Mouse (Mus musculus) layer of hippocampus, adult 9-11 months (tissue): ENCODE results near the gene Tnn.

ENCODE experiments used
- DNase-seq: peaks from one replicate; pipeline ENCODE4 v3.0.0; 2022

Gene Tnn

DNA sequence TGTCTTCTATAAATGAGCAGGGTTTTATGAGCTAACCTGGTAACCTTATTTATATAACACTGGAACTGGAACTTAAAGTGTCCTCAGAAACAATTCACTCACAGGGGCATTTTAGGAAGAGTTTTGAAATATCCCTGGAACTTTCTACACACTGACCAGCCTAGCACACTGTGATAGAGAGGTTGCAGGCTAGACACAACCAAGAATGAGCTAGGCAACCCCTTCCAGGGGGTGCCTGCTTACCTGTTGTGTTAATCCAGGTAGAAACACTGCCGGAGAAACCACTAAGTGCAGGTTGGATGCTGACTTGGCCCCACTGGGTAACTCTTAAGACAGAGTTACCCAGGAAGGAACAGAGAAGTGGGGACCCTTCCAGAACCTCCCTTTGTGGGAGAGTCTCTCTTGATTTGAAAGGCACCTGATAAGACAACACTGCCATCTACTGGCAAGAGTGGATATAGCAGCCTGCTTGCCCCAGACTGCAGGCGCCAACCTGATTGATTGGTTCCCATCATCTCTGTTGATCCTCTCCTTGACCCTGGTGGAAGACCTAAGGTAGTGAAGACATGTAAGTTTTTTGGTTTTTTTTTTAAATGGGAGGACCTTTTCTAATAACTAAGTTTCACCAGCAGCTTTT, 72.5 kb downstream of the Tnn start:
- DNase-seq = peak; percentile 44

DNA sequence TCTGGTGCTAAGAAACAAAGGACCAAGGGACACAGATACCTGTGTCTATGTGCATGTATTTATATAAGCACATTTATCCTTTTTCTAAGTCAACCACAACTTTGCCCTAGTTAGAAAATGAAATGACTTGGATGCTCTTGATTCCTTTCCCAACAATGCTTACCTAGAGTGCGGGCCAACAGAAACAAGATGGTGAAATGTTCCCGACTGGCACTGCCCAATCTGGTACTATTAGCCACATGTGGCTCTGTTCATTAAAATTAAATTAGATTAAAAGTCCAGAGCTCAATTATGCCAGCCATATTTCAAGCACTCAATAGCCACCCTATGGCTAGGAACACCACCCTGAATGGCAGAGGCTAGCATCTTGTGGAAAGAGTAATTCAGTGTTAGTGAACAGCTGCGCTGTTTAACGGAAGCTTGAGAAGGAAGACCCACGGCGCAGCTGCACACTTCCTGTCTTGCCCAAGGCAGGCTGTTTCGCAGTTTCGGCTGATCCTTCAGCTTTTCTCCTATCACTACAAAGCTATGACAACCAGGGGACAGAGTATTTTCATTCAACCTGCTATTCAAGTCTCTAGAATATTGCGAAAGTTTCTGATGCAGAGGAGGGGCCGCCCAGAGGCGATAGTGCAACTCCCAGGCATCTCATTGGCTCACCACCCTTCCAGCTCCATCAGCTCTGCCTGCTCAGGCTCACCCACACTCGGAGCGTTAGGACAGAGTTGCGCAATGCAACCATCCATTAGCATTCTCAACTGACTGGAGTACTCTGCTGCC, 74.3 kb downstream of the Tnn start:
- DNase-seq = no peak

DNA sequence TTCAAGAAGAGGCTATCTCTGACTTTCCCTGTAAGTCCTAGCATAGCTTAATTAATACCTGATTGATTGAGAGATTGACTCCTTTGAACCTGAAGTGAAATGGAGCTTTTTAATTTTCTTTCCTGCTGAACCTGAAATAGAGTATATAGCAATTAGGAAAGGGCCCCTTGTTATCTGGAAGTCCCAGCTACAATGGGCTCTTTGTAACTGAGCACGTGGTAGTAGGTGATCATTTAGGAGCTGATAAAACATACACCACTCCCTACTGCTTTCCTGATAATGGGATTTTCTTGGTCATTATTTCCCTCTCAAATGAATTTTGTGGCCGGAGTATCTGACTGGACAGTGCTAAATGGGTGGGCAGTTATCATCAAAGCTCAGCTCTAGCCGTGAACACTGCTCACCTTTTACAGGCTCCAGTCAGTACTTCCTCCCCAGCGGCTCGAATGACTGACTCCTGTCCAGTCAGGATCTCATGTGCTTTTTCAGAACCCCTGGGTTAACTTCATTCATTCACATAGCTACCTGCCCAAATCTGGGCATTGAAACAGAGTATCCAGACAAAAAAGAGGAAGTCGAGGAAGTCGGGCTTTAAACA, 88.7 kb downstream of the Tnn start:
- no peak for DNase-seq

DNA sequence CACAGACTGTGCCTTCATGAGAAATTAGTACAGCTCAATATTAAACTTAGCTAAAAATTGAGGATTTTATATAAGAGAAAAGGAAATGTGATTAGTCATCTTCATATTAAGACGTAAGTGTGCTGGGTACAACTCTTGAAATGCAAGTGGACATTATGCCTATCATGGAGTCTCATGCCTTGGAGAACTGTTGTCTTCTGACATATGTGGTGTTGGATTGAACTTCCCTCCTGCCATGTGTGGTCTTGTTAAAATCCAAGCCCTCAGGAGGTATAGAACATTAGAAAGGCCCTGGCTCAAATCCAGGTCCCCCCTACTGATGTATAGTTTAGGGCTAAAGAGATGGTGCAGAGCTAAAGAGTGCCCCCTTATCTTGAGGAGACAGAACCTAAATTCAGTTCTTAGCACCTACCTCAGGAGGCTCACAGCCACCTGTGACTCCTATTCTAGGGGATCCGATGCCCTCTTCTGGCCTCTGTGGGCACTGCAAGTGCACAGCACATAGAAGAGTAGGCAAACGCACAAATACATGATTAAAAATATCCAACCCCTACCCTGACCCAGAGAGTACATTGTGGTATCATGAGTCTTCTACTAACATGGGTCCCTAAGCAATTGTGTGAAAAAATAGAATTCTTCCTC, 91.5 kb downstream of the Tnn start:
- DNase-seq = no peak

DNA sequence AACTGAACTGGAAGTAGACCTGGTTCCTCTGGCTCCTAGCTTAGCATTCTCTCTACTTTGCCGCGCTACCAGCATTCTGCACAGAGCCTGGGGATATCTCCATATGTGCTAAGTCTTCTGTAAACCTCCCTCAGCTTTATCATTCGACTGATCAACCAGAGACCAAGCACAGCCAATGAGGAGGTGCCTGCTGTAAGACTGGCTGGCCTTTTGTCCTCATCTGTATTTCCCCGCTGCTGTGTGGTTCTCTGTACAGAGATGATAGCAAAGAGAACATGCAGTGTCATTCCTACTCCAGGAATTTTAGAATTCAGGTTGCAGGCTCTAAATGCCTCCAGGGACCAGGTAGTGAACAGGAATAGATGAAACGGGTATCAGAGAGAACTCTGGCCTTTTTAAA, 92.1 kb downstream of the Tnn start:
- no peak for DNase-seq

DNA sequence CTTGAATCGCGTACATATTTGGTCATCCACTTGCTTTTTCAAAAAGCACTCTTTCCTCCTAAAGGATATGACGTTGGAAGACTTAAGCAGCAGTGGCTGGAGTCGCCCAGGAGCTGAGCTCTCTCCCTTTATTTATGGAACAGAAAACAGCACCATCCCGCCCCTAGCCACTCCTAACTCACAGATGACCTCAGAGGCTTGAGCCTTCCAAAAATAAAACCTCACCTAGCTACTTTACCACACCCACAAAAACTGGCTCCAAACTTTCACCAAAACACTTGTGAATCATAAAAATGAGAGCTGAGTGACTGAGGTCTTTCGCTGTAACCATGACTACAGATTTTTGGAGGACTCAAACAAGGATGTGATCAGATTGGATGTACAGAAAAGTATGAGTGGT, 92.8 kb downstream of the Tnn start:
- no peak for DNase-seq

DNA sequence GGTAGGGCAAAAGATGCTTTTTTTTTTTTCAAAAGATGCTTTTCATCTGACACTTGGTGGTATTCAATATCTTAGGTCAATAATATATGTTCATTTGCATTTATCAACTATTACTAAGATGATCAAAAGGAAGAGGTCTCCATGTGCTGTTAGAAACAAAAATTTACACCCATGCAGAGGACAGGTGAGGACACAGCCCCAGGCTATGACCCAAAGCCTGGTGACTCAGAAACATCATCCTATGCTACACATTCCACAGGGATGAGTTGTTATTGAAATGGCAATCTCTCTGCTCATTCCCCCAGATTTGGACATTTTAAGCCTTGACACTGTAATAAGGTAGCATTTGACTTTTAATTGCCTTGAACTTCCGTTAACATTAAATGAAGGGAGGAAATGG, 93.5 kb downstream of the Tnn start:
- DNase-seq = no peak

DNA sequence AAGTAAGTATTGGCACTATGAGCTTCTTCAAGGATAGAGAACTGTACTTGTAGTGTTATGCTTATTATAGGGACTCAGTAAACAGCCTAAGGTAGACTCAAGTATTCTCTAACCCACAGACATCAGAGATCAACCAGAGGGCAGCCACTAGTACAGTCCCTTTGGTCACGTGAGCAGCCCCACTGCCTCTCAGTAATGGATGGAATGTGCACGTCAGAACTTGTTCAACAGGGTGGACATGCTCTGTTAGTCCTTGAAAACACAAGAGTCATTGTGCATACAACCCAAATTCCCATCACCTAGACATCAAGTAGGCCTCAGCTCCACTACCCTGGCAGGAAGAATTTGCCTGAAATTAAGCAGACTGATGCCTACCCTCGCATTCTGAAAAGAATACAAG, 95.7 kb downstream of the Tnn start:
- DNase-seq = no peak

DNA sequence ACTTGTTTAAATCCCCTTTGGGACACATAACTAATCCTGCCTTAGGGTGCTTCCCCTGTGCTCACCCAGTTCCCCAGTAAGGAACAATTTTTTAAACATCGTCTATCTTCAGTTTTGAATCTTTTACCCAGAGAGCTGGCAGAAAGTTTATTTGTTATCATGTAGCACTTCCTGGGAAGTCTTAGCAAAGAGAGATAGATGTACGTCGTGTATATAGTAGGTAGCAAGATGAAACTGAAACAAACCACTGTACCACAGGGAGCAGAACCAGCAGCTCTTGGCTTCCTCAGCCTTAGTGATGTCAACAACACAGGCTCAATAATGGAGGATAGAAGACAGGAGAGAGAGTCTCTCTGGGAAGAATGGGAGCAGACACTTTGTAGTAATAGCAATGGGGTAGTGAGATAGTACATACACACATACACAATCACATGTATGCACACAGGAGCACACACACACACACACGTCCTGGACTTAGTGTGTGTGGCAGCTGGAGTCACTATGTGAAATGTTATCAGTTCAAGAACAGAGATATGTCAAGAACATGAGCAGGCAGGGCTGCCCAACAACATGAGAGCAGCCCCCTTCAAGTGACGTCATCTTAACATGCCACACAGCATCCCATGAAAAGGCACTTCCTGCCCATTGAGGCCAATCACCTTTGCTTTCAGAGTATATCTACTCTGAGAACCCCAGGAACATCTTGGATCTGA, 98.9 kb downstream of the Tnn start:
- DNase-seq = no peak

DNA sequence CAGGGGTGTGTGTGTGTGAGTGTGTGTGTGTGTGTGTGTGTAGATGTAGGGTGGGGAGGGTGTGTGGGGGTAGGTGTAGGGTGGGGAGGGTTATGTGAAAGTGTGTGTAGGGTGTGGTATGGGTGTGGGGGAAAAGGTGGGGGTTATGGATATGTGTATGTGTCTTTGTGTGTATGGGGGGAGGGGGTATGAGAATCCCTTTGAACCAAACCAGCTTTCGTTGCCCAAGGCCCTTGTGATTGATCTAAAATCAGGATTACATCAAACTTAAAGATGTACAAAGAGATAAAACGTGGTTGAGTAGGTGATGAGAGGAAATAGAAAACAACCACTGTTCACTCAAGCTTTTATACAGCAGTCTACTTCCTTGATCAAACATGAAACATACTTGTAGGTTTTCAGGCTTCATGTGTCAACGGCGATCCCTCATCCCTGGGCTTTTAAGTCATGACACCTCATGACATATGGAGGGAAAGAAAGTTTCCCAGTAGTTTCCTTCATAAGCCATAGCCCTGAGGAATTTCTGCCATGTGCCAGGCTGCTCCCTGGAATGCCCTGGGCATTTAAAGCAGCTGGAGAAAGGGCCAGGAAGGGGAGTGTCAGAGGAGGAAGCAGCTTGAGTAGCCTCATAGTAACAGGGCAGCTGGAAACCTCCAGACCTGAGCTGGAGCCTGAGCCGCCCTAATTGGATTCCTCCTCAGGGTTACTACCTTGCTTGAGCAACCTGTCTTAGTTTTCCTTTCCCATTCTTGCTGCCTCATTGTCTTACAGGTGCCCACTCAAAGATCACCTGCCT, 99.7 kb downstream of the Tnn start:
- DNase-seq = no peak

DNA sequence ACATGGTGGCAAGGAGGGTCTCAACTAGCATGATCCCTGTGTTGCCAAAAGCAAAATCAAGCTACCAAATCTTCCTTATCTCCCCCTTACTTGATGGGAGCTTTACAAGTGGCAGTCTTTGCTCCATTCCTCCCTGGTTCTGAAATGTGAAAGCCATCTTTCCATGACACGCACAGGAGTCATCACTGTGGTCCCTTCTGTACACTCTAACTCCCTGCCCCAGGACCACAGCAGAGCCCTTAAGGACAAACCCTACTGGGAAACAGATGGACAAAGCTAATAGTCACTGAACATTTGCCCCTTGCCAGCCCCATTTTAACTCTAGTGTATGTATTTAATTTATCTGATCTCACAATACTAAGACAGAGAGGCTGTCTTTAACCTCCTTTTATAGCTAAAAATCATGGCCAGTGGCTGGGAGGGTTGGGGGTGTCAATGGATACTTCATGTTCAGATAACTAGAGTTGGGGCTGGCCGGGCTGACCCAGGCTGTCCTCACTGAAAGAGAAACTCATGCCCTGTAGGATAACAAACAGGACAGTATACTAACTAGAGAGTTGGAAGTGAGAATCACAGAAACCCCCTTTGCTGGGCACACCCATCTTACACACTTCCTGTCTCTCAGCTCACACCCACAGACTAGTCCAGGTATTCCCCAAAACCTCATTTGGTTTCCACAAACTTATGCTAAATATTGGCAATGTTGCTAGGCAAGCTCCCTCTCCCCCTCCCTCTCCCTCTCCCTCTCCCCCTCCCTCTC, 100.6 kb downstream of the Tnn start:
- no peak for DNase-seq

DNA sequence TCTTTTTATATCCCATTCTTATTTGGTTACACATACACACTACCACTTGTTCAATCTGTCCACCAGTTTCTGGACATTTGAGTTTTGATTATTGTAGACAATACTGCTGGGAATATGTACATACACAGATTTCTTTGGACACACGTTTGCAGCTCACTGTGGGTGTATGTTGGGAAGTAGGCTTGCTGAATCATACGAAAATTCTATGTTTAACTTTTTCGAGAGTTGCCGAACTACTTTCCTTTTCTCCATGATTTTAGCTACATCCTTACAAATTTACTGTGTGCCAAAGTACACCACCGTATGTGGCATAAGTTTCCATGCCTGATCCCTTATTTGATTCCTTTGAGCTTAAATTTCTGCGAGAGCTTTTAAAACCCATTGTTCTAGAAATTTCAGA, 102.5 kb downstream of the Tnn start:
- no peak for DNase-seq

DNA sequence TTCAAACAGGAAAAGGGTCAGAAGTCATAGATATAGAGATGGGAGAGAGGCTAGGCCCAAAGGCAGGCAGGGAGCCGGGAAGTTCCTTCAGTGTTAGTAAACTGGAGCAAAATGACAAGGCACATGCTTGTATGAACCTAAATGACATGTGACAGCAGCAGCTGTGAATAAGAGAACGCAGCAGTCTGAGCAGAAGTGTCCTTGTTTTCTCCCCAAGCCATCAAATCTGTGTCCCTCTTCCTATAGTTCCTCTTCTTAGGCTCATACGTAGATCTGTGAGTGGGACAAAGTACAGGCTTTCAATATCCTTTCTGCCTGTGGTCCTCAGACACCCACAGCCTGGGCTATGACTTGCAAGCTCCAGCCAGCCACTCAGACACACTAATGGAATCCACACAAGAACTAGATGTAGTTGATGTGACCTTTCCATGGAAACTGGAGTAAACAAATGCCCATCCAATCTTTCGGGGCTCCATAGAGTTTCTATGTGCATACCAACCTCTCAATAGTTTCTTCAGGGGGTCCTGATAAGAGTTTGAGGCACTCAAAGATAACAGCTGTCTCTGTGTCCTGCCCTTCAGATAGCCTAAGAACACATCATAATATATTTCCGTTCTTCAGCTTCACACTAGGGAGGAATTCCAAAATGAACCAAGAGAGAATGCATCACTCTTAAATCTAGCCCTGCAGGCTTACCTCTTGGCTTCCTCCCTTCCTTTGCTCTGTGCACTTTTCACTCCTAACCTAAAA, 104.1 kb downstream of the Tnn start:
- DNase-seq = no peak

DNA sequence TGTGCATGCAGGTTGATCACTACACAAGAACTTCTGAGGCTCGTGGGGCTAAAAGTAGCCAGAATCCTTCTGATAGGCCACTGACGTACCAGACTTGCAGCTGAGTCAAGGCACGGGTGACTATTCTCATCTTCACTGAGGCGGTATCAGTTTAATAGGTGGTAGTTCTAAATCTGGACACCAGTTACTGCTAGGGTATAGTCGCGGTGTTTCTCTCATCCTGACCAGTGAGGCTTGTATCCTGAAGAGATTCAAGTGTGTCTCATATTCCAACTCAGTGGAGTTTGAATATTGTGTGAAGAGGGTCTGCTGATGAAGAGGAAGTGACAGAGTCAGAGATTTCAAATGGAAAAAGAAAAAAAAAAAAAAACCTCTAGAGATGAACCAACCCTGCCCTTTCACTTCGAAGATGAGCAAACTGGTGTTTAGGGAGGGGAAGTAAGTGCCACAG, 105.9 kb downstream of the Tnn start:
- DNase-seq = no peak

DNA sequence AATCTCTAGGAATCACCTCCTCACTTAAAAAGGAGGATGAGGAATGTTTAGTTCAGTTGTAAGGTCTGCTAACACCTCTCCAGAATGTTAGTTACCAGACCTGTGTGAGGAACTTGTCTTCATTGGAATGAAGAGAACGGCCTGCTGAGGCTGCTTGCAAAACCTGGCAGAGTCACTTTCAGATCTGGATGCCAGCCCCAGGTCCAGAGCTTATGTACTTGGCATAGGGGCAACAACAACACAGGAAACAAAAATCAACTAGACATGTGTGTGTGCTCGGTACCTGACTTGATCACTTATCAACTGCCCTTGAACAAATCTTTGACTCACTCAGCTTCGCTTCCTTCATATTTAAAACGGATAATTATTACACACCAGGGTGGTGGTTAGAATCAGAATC, 106.6 kb downstream of the Tnn start:
- DNase-seq = no peak

DNA sequence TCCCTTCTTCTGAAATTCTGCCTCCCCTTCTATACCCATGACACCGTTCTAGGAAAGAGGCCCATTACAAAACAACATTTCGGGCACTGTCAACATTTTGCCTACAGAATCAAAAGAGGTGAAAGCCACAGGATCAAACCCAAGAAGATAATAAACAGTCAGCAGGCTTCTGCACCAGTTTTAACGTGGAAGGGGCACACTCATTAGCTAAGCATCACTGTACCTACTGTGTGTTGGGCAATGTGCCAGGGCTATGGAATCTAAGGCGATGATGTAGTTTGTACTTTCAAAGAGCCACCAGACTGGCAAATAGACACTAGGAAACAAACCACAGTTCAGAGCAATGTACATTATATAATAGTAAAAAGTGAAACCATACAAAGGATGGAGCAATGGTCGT, 107.4 kb downstream of the Tnn start:
- no peak for DNase-seq

DNA sequence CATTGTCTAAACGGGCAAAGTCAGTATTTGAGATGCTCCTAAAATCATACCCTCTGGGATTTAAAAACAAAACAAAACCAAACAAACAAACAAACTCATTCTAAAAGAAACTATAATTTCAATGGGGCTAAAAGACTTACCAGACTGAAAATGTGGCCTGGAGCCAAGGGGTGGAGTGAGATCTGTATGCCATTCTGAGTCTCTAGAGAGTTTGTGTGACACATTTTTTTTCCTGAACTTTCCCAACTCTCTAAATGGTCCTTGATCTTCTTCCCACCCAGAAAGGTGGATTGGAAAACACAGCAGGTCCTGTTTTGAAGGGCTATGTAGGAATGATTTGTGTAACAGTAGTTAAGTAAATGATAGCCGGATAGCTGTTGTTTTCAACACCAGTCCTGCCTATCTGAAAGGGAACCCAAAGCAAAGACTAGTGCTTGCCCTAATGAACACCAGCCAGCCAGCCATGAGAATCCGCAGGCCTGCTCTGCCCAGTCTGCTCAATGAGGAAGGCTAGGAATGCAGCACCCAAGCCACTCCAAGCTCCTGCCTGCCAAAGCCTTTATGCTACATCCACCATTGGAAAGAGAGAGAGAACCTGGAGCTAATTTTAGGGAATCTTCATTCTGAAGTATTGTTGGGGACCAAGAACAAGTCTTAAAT, 108.2 kb downstream of the Tnn start:
- no peak for DNase-seq

DNA sequence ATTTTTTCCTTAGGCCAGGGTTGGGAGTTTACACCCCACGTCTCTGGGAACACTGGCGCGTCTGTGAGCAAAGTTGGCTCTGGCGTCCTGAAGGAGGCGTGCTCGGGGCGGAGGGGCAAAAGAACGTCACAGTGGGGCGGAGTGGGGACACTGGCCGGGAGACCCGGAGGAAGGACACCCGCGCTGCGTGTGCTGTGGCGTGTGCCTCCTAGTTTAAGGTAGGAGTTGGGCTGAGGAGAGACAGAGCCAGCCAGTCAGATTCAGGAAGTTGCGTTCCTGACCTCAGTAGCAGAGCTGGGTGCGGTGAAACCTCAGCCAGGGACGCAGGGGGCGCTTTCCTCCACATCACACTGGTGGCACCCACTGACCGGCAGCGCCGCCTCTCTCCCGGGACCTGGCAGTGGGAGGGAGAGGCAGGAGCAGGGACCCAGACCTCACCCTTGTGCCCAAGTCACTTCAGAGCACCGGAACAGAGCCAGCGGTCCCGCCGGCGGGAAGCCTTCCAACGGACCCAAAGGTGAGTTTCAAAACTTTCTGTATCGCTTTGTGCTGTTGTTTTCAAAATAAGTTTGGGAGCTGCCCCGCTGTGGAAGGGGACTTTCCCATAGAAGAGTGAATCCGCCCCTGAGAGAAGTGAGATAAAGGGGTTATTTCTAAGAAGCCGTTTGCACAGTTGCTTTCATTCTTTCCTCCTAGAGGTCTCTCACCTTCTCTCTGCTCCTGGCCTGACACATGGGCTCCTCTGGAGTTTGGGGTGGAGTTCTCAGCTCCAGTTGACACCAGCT, 109.0 kb downstream of the Tnn start, which contains the start of gene 4930523C07Rik:
Gene 4930523C07Rik (plus strand): TSS at position 146 of the 785 bp plus-strand sequence.
- no peak for DNase-seq

DNA sequence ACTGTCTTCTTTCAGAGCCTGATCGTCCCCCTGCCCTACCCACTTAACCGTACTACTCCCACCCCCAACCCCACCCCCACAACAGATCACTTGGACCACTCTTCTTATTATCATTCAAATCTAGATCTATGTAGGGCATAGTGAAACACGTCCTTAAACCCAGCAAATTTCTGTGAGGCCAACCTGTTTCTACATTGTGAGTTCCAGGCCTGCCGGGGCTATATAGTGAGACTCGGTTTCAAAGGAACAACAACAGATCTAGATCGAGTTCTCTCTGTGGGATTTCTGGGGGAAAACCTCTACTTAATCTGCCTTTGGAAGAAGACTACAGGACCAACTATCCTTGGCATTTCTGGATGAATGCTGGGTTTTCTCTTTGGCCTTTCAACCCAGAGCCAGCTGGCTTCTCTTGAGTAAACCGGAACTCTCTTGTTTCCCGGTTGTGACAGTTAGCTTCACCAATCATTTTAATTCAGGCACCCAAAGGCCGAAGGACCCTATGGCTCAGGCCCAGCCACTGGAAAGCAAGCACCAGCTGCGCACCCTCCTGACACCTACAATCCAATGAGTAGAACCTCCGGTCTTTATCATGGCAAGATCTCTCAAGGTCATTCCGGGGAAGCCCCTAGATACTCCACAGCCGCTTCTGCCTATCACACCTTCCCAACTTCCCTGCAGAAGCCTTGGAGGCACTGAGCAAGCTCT, 110.0 kb downstream of the Tnn start:
- no peak for DNase-seq
